Mouse (Mus musculus) 416B (cell line): ENCODE results near the gene 4930562C15Rik.

Experiments
- DNase-seq: peaks from one replicate; pipeline ENCODE4 v3.0.0; 2011; ENCODE audit warnings: low read depth

4930562C15Rik gene

DNA sequence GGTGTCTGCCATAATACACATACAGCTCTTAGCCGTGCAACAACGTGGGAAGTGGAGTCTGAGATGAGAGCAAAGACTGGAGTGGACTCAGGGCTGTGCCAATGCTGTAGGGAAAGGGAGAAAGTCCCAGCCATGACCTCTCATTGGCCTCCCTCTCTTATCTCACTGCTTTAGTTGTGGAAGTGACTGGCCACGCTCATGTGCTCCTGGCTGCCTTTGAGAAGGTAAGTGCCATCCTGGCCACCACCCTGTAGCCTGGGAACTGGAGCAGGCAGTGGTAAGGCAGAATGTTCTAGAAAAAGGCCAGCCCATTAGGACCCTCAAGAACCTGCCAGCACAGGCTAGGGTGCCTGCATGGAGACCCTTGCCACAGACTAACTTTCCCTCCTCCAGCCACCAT is 80.7 kb downstream of the 4930562C15Rik start:
- DNase-seq: no peak

GRCm38 (mm10) chr16:4916608-4917007 is 81.4 kb downstream of the 4930562C15Rik start:
- no peak for DNase-seq
